14 mouse cellular contexts compared by ENCODE assay signal in the genomic region with DNA sequence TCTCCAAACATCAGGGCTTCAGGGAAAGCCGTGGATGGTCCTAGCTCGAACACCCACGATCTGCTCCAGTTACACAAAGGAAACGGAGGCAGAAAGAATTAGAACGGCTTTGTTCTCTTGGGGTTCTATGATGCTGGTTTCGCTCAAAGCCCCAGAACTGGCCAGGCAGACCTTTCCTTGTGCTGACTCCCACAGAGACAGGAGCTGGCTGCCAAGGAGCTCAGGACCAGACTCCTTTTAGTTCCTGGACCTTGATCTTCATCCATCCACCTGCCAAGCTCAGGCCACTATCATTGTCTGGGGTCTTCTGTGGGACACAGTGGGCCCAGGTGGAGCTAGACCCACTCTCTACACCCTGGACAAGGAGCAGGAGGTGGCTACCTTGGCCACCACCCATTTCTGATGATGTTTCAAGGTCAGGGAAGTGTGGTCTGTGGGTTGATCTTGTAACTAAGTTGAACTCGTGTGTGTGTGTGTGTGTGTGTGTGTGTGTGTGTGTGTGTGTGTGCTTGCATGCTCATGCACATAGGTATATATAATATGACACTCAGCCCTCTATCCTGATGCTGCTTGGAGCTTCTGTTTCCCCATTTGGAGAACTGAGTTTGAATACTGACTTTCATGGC.
"Had no signal": no experiment of that assay in that cellular context is flagged by ENCODE, and none has a peak within 500 bp of the region (broad histone marks: within the 10 kb centered on the region; RNA-seq: fewer than 3 reads in every experiment).

No protein-coding gene starts in this region.

- DNase-seq: layer of hippocampus, adult 9-11 months; layer of hippocampus, postnatal 36 days; liver; liver, embryonic 13.5 days; lung, adult 18-20 months; retina, postnatal 1 day; right cerebral cortex, postnatal 4 days; spleen, adult 18-20 months; thymus, adult 18-20 months; thymus, postnatal 14 days had no signal

- H3K27ac ChIP-seq: limb, embryonic 12.5 days; liver, embryonic 13.5 days; midbrain, embryonic 10.5 days; midbrain, embryonic 15.5 days; neural tube, embryonic 13.5 days had no signal

- H3K4me3 ChIP-seq: limb, embryonic 12.5 days; liver, embryonic 13.5 days; midbrain, embryonic 10.5 days; midbrain, embryonic 15.5 days; neural tube, embryonic 13.5 days had no signal

- H3K36me3 ChIP-seq: limb, embryonic 12.5 days; liver, embryonic 13.5 days; midbrain, embryonic 10.5 days; midbrain, embryonic 15.5 days; neural tube, embryonic 13.5 days had no signal
